Mouse (Mus musculus): Measurements from ENCODE around the gene Ptov1. TPM values are rescaled to one million over a fixed set of nuclear protein-coding genes. Genes with fewer than 3 reads are reported as not detected.
A peak's percentile ranks its signal among the peaks of the same experiment; 100 is the strongest.
"Not testable (repeated sequence)": the region's sequence is repeated elsewhere in the genome, so short reads cannot be mapped to it uniquely, and the experiment has no call there.

The Ptov1 gene
- total and polyA plus RNA-seq, 3 experiments: 227 to 492 (median 227) TPM

- DNase-seq: peak; percentile 75
Measured at GRCm38 (mm10) chr7:44888256-44889105, 18.9 kb upstream of the Ptov1 start.

- DNase-seq: no peak
Measured at GRCm38 (mm10) chr7:44886964-44887363, 17.4 kb upstream of the Ptov1 start.

- no peak for DNase-seq
Measured at GRCm38 (mm10) chr7:44884637-44885036, 15.0 kb upstream of the Ptov1 start.

DNA sequence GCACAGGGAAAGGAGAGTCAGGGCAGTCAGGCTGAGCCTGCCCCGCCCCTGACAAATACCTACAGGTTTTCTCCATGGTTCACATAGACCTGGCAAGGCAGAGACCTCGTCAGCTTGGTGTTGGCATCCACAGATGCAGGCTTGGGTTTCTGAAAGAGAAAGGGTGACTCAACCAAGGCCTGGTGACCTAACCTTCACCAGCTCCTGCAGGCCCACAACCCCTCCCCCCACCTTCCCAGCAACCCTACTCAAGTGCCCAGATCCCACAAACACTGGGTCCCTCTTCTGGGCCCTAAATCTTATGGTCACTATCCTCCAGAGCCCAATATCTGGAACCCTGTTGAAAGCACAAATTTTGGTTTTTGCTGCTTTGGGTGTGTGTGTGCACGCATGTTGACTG lies 13.4 kb upstream of the Ptov1 start:
- peak; percentile 78 for DNase-seq

DNA sequence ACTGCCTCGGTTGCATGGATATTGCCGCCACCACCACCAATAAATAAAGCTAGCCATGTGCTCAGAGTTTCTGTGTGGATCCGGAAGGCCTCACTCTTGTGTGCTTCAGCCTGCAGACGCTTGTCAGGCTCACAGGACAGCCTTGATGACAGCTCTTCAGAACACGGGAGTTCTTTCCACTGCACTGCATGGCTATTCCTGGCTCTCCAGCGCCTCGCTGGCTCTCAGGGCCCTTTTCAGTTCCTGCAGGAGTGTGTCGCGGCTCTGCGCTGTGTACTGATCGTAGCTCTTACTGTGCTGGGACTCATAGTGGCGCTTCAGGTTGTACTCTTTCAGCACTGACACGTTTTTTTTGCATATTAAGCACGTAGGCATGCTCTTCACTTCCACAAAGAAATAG lies 8.2 kb upstream of the Ptov1 start:
- DNase-seq: no peak

GRCm38 (mm10) chr7:44871774-44872173 lies 2.2 kb upstream of the Ptov1 start:
- not testable (repeated sequence) for DNase-seq

GRCm38 (mm10) chr7:44871181-44871580 lies 1.6 kb upstream of the Ptov1 start:
- no peak for DNase-seq

GRCm38 (mm10) chr7:44870614-44871013 lies 1.0 kb upstream of the Ptov1 start:
- DNase-seq: no peak

DNA sequence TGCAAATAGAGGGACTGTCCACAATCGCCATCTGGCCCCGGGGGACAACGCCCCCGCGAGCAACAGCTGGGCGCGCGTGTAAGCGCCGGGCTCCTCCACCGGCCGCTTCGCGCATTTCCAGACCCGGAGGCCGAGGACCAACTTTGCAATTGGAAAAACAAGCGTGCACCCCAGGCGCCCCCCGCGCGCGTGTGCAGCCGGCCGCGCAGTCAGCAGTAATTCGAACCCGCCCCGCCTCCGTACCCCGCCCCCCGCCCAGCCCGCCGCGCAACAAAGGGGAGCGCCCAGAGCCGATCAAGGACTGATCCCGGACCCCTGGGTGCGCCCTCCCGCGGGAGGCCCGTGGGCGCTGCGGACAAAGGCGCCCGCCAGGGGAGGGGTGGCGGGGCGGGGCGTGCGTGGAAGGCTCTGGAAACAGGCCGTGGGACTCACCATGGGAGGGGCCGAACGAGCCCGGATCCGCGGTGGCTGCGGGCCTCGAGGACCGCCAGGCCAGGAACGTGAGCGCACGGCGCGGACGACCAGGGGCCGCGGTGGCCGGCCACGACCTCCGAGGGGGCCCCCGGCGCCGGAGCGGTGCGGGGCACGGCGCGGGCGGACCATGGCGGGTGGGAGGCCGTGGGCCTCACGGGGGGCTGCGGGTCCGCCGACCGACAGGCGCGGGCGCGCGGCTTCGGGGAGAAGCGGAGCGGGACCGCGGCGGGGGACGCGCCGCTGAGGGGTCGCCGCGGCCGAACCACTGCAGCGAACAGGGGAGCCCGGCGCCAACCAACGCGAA lies 480 bp downstream of the Ptov1 start:
- peak; percentile 91 for DNase-seq

DNA sequence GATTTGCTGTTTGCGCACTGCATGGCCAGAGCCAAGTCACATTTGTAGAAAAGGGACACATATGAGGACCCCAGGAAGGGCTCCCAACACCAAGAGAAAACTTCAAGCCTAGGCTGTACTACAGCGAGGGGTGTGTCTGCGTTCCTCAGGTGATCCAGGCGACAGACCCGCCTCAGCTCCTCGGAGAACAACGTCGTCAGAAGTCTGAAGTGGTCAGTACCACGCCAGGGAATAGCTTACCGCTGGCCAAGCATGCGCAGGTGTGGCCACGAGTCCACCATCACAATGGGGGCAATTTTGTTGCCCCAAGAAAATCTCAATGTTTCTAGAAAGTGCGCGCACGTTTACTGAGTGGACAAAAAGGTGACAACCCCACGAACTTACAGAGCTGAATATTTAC lies 1.1 kb downstream of the Ptov1 start:
- DNase-seq: peak; percentile 47

GRCm38 (mm10) chr7:44867802-44868201 lies 1.8 kb downstream of the Ptov1 start:
- peak; percentile 40 for DNase-seq

GRCm38 (mm10) chr7:44867010-44867702 lies 2.4 kb downstream of the Ptov1 start:
- DNase-seq: peak; percentile 64

DNA sequence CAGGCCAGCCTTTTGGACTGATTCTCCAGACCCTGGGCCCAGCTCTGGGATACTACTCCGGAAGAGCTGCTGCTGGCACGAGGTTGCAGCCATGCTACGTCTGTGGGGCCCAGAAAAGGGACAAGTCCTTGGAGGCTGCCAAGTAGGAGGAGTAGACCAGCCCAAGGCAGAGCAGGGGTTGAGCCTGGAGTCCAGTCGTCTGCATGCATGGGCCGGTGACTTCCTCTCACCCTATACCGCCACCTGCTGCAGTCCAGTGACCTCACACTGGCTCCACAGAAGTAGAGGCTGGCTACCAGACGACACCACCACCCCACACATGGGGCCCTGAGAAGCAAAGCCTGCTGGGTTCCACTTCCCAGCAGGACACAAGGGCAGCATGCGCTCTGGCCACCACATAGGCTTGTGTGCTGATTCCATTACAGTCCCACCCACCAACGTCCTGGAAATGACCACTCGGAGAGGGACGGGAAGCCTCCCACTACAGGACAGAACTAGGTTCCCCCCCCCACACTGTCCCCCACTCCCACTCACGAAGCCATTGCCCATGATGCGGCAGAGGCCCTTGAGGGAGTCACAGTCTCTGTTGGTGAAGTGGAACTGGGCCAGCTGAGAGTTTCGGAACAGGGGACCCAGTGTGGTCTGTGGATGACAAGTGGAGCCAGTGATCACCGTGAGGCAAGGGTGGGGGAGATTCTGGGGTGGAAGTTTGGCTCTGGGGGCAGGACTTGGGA lies 3.1 kb downstream of the Ptov1 start:
- DNase-seq: peak; percentile 92

GRCm38 (mm10) chr7:44864595-44865542 lies 4.7 kb downstream of the Ptov1 start:
- peak; percentile 49 for DNase-seq

GRCm38 (mm10) chr7:44863982-44864494 lies 5.5 kb downstream of the Ptov1 start:
- peak; percentile 18 for DNase-seq

DNA sequence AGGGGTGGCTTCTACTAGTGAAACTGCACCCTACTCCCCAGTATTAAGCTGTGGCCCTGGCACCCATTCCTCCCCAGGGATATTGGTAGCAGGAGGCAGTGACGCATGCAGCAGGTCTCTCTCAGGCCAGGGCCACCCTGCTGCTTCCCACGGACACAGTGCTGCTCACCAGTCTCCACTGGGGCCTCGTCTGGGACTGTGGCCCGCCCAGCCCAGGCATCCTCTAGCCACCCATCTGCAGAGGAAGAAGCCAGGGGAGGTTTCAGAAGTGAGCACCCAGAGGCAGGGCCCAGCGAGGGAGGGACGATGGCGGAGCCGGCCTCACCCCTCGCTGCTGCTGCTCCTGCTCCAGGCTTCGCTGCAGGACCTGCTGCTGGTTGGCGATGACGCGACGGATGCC lies 6.4 kb downstream of the Ptov1 start:
- DNase-seq: peak; percentile 42

DNA sequence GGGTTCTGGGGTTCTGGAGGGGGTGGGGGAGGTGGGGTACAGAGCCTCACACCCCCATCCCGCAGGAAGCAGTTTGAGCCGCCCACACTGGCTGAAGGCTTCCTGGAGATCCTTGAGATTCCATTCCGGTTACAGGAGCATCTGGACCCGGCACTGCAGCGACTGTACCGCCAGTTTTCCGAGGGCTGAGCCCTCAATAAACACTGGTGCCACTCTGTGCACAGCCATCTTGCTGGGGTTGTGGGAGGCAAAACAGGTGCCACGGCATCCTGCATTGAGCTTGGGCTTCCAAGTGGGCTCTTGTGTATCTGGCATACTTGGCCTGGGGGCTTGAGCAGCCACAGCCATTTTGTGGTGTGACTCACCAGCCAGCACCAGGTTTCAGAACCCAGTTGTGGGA lies 7.2 kb downstream of the Ptov1 start:
- peak; percentile 56 for DNase-seq

DNA sequence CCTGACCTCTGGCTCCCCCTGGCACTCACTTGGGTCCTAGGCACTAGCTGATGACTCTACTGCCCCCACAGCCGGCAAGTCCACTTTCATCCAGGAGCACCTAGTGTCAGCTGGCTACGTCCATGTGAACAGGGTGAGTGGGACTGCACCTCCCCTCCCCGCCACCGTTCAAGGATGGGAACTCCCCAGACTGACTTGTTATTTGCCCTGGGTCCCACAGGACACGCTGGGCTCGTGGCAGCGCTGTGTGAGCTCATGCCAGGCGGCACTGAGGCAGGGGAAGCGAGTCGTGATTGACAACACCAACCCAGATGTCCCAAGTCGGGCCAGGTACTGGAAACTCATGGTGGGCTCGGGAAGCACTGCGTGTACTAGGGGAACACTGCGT lies 8.2 kb downstream of the Ptov1 start:
- peak; percentile 45 for DNase-seq

DNA sequence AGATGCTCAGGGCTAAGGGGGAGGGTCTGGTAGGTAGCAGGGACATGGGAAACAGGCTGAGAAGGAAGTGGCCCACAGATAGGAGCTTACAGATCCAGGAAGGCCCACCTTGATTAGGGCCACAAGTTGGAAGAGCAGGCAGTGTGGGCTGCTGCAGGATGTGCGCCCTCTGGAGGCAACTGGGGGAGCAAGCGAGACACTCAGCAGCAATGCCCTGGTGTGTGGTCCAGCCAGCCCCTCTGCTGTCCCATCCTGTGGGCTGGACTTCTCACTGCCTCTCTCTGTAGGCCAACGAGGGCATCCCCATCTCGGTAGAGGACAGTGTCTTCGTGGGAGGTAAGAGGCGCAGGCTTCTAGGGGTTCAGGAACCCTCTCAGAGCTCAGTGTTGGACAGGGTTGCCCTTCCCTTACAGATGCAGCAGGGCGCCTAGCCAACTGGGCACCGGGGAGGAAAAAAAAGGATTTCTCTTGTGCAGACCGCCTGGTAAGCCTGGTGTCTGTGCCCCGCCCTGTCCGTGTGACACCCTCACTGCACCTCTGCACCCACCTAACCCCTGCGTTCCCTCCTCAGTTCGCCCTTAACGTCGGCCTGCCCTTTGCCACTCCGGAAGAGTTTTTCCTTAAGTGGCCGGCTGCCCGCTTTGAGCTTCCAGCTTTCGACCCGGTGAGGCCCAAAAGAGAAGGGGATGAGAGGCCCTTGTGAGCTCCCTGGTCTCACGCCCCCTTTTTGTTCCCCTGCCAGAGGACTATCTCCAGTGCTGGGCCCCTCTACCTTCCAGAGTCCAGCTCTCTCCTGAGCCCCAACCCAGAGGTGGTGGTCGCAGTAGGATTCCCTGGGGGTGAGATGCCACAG lies 8.8 kb downstream of the Ptov1 start:
- peak; percentile 77 for DNase-seq

Measured in adrenal gland, adult 2 months (tissue).